Mouse (Mus musculus): Measurements from ENCODE around the gene Dph7. TPM values are rescaled to one million over a fixed set of nuclear protein-coding genes. Genes with fewer than 3 reads are reported as not detected.

Dph7 gene
- polyA plus RNA-seq, 1 experiment from 2014 or later = 7.0 TPM

- H3K4me1 ChIP-seq (ENCODE audit: insufficient read depth) = peaks cover 8% of the 10 kb centered on the region
- ATAC-seq (no peak), DNase-seq (no peak)
- no peak overlapping the region for H3K4me3 ChIP-seq (ENCODE audit: low read depth, low read length)
- no peak overlapping the region for H3K4me2 ChIP-seq (ENCODE audit: low read depth, low read length)
- no peak overlapping the region for H3K27ac ChIP-seq (ENCODE audit: low read depth)
- H3K27me3 ChIP-seq (ENCODE audit: insufficient read depth, low read length) = no peaks in the 10 kb centered on the region
- peaks cover 3% of the 10 kb centered on the region; the same call in 1 of the 2 replicates for H3K36me3 ChIP-seq (replicated peaks; ENCODE audit: insufficient read depth, low read length)
- H3K9me3 ChIP-seq (ENCODE audit: low read length) = no peaks in the 10 kb centered on the region
- H3K9ac ChIP-seq (replicated peaks) = no peak overlapping the region
- 80% methylated on average over 8 of the region's 8 CpGs for WGBS (ENCODE audit: insufficient replicate concordance)
- TF ChIP-seq CTCF (IDR thresholded peaks at IDR 0.05; ENCODE audit: low read depth) (no peak), EP300 (IDR thresholded peaks at IDR 0.05; ENCODE audit: low read depth) (no peak)
These were observed 36.9 kb upstream of the Dph7 start for GRCm38 (mm10) chr2:24925284-24925683.

- Histone ChIP-seq H3K9ac (replicated peaks) (no peak overlapping the region), H3K4me2 (ENCODE audit: low read depth, low read length) (no peak overlapping the region), H3K4me1 (ENCODE audit: insufficient read depth) (peaks cover 8% of the 10 kb centered on the region), H3K9me3 (ENCODE audit: low read length) (no peaks in the 10 kb centered on the region), H3K27me3 (ENCODE audit: insufficient read depth, low read length) (no peaks in the 10 kb centered on the region), H3K4me3 (ENCODE audit: low read depth, low read length) (no peak overlapping the region), H3K36me3 (replicated peaks; ENCODE audit: insufficient read depth, low read length) (peaks cover 3% of the 10 kb centered on the region; the same call in 1 of the 2 replicates), H3K27ac (ENCODE audit: low read depth) (no peak overlapping the region)
- no peak for ATAC-seq
- WGBS (ENCODE audit: insufficient replicate concordance) = 65% methylated on average over 9 of the region's 9 CpGs
- TF ChIP-seq EP300 (IDR thresholded peaks at IDR 0.05; ENCODE audit: low read depth) (no peak), CTCF (IDR thresholded peaks at IDR 0.05; ENCODE audit: low read depth) (no peak)
- no peak for DNase-seq
These were observed 35.7 kb upstream of the Dph7 start for GRCm38 (mm10) chr2:24926345-24926964.

- DNase-seq = no peak
- Histone ChIP-seq H3K4me1 (ENCODE audit: insufficient read depth) (peaks cover 8% of the 10 kb centered on the region), H3K27me3 (ENCODE audit: insufficient read depth, low read length) (no peaks in the 10 kb centered on the region), H3K9ac (replicated peaks) (no peak overlapping the region), H3K27ac (ENCODE audit: low read depth) (no peak overlapping the region), H3K36me3 (replicated peaks; ENCODE audit: insufficient read depth, low read length) (peaks cover 3% of the 10 kb centered on the region; the same call in 1 of the 2 replicates), H3K4me3 (ENCODE audit: low read depth, low read length) (no peak overlapping the region), H3K4me2 (ENCODE audit: low read depth, low read length) (0 out of 2 replicates have a peak overlapping the region, but pooled peaks have one; percentile 6), H3K9me3 (ENCODE audit: low read length) (no peaks in the 10 kb centered on the region)
- 42% methylated on average over 7 of the region's 7 CpGs for WGBS (ENCODE audit: insufficient replicate concordance)
- TF ChIP-seq CTCF (IDR thresholded peaks at IDR 0.05; ENCODE audit: low read depth) (no peak), EP300 (IDR thresholded peaks at IDR 0.05; ENCODE audit: low read depth) (no peak)
- no peak for ATAC-seq
These were observed 35.2 kb upstream of the Dph7 start for GRCm38 (mm10) chr2:24926965-24927358.

GRCm38 (mm10) chr2:24927810-24928479 lies 34.3 kb upstream of the Dph7 start:
- Histone ChIP-seq H3K4me1 (ENCODE audit: insufficient read depth) (peaks cover 8% of the 10 kb centered on the region), H3K9me3 (ENCODE audit: low read length) (no peaks in the 10 kb centered on the region), H3K4me3 (ENCODE audit: low read depth, low read length) (no peak overlapping the region), H3K36me3 (replicated peaks; ENCODE audit: insufficient read depth, low read length) (peaks cover 3% of the 10 kb centered on the region; the same call in 1 of the 2 replicates), H3K4me2 (ENCODE audit: low read depth, low read length) (no peak overlapping the region), H3K27ac (ENCODE audit: low read depth) (no peak overlapping the region), H3K27me3 (ENCODE audit: insufficient read depth, low read length) (no peaks in the 10 kb centered on the region), H3K9ac (replicated peaks) (no peak overlapping the region)
- WGBS (ENCODE audit: insufficient replicate concordance) = 58% methylated on average over 4 of the region's 4 CpGs
- TF ChIP-seq CTCF (IDR thresholded peaks at IDR 0.05; ENCODE audit: low read depth) = no peak
- TF ChIP-seq EP300 (IDR thresholded peaks at IDR 0.05; ENCODE audit: low read depth) = no peak
- ATAC-seq (no peak), DNase-seq (no peak)

GRCm38 (mm10) chr2:24929119-24929518 lies 33.1 kb upstream of the Dph7 start:
- no peak overlapping the region for H3K4me3 ChIP-seq (ENCODE audit: low read depth, low read length)
- ATAC-seq (no peak), DNase-seq (no peak)
- H3K4me1 ChIP-seq (ENCODE audit: insufficient read depth) = peaks cover 13% of the 10 kb centered on the region
- H3K9me3 ChIP-seq (ENCODE audit: low read length) = no peaks in the 10 kb centered on the region
- H3K27me3 ChIP-seq (ENCODE audit: insufficient read depth, low read length) = no peaks in the 10 kb centered on the region
- no peak overlapping the region for H3K9ac ChIP-seq (replicated peaks)
- WGBS (ENCODE audit: insufficient replicate concordance) = 78% methylated on average over 2 of the region's 2 CpGs
- peaks cover 3% of the 10 kb centered on the region; the same call in 1 of the 2 replicates for H3K36me3 ChIP-seq (replicated peaks; ENCODE audit: insufficient read depth, low read length)
- TF ChIP-seq CTCF (IDR thresholded peaks at IDR 0.05; ENCODE audit: low read depth) = no peak
- no peak for TF ChIP-seq EP300 (IDR thresholded peaks at IDR 0.05; ENCODE audit: low read depth)
- H3K27ac ChIP-seq (ENCODE audit: low read depth) = no peak overlapping the region
- no peak overlapping the region for H3K4me2 ChIP-seq (ENCODE audit: low read depth, low read length)

- no peak overlapping the region for H3K27ac ChIP-seq (ENCODE audit: low read depth)
- peaks cover 18% of the 10 kb centered on the region for H3K4me1 ChIP-seq (ENCODE audit: insufficient read depth)
- no peak overlapping the region for H3K9ac ChIP-seq (replicated peaks)
- H3K9me3 ChIP-seq (ENCODE audit: low read length) = no peaks in the 10 kb centered on the region
- ATAC-seq (no peak), DNase-seq (no peak)
- no peak overlapping the region for H3K4me3 ChIP-seq (ENCODE audit: low read depth, low read length)
- TF ChIP-seq CTCF (IDR thresholded peaks at IDR 0.05; ENCODE audit: low read depth) (no peak), EP300 (IDR thresholded peaks at IDR 0.05; ENCODE audit: low read depth) (no peak)
- H3K27me3 ChIP-seq (ENCODE audit: insufficient read depth, low read length) = no peaks in the 10 kb centered on the region
- H3K4me2 ChIP-seq (ENCODE audit: low read depth, low read length) = no peak overlapping the region
- peaks cover 3% of the 10 kb centered on the region; the same call in 1 of the 2 replicates for H3K36me3 ChIP-seq (replicated peaks; ENCODE audit: insufficient read depth, low read length)
- 88% methylated on average over 5 of the region's 5 CpGs for WGBS (ENCODE audit: insufficient replicate concordance)
These were observed 32.6 kb upstream of the Dph7 start for GRCm38 (mm10) chr2:24929593-24929992.

Measured in liver, postnatal 0 days (tissue).